Mouse (Mus musculus): ENCODE results near the gene Zmynd15.

DNA sequence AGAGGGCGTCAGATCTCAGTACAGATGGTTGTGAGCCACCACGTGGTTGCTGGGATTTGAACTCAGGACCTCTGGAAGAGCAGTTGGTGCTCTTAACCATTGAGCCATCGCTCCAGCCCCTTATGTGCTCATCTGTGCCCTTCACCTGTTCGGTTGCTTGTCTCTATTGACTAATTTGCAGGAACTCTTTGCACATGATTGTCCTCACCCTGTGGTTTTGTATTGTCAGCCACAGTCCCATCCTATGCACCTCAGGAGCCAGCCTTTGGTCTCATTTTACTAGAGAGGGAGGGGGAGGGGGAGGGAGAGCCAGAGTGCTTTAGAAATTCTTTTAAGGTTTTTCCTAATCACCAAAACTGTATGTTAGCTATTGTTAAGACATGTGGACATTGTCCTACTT, 41.0 kb upstream of the Zmynd15 start:
- TF ChIP-seq CTCF (conservative IDR thresholded peaks at IDR 0.05; ENCODE audit: low read length) = 0 out of 2 replicates have a peak, but pooled peaks have one; percentile 4
- TF ChIP-seq POU5F1 (IDR thresholded peaks at IDR 0.05; ENCODE audit: borderline replicate concordance, low read length) = no peak
- TF ChIP-seq NANOG (IDR thresholded peaks at IDR 0.05; ENCODE audit: borderline replicate concordance, low read length) = no peak
